Mouse (Mus musculus) small intestine, adult 2 months (tissue): Measurements from ENCODE around the gene Mios.

Source experiments
- CTCF ChIP-seq: fragments of 200-500 bp; IDR thresholded peaks from 2 replicates; pipeline ENCODE4 v1.5.1; 2012; ENCODE audit warnings: low read depth, mild to moderate bottlenecking, control low read depth, inconsistent platforms, low read length, moderate library complexity, mixed read lengths; ENCODE audit not compliant: insufficient replicate concordance, insufficient read length; ENCODE audit errors: extremely low read depth
- POLR2A ChIP-seq: fragments of 200-500 bp; IDR thresholded peaks from 2 replicates; pipeline ENCODE4 v1.6.1; 2012; ENCODE audit warnings: low read depth, mild to moderate bottlenecking, control low read depth, inconsistent platforms, low read length, moderate library complexity

GRCm38 (mm10) chr6:8172101-8172500 is 36.9 kb upstream of the Mios start:
- no peak for TF ChIP-seq CTCF
- TF ChIP-seq POLR2A: no peak
